Mouse (Mus musculus) forebrain, embryonic 10.5 days (tissue): ENCODE data around the gene Slc6a21. TPM values are rescaled to one million over a fixed set of nuclear protein-coding genes. Genes with fewer than 3 reads are reported as not detected.
"Not testable (repeated sequence)": the region's sequence is repeated elsewhere in the genome, so short reads cannot be mapped to it uniquely, and the experiment has no call there.

Experiments used
- DNase-seq: peaks from one replicate; pipeline ENCODE4 v3.0.0-alpha.2; 2017; ENCODE audit warnings: low spot score; ENCODE audit errors: extremely low spot score
- H3K27ac ChIP-seq: fragments of 300-500 bp; sonication (generic); 2 replicates; pipeline ENCODE4 v1.5.1; 2016; ENCODE audit warnings: mild to moderate bottlenecking
- H3K27me3 ChIP-seq: fragments of 300-500 bp; sonication (generic); 2 replicates; pipeline ENCODE4 v1.6.1; 2016; ENCODE audit warnings: mild to moderate bottlenecking; ENCODE audit not compliant: poor library complexity, severe bottlenecking
- H3K36me3 ChIP-seq: fragments of 300-500 bp; sonication (generic); replicated peaks from 2 replicates; pipeline ENCODE4 v1.6.1; 2016; ENCODE audit warnings: mild to moderate bottlenecking, moderate library complexity
- H3K4me1 ChIP-seq: fragments of 300-500 bp; sonication (generic); 2 replicates; pipeline ENCODE4 v1.6.1; 2016
- H3K4me3 ChIP-seq: fragments of 300-500 bp; sonication (generic); 2 replicates; pipeline ENCODE4 v1.5.1; 2016; ENCODE audit warnings: mild to moderate bottlenecking, moderate library complexity
- H3K9me3 ChIP-seq: fragments of 300-500 bp; sonication (generic); 2 replicates; pipeline ENCODE4 v1.6.1; 2016; ENCODE audit warnings: mild to moderate bottlenecking, moderate library complexity
- WGBS: fragments of 180-500 bp; shearing (Covaris S2); methylation state at CpG from one replicate; pipeline ENCODE4 v1.1.7; 2016; 5-methylcytosine and 5-hydroxymethylcytosine counted together
- polyA plus RNA-seq: library from polyadenylated mRNA; unstranded; fragments of >200 nt; fragmentation: Nextera tagmentation; extraction: Ambion mirVana; gene quantifications from 2 replicates; pipeline ENCODE4 v1.2.1, GENCODE M21; 2016

Slc6a21 gene
- polyA plus RNA-seq, 1 experiment from 2014 or later, result not detected

DNA sequence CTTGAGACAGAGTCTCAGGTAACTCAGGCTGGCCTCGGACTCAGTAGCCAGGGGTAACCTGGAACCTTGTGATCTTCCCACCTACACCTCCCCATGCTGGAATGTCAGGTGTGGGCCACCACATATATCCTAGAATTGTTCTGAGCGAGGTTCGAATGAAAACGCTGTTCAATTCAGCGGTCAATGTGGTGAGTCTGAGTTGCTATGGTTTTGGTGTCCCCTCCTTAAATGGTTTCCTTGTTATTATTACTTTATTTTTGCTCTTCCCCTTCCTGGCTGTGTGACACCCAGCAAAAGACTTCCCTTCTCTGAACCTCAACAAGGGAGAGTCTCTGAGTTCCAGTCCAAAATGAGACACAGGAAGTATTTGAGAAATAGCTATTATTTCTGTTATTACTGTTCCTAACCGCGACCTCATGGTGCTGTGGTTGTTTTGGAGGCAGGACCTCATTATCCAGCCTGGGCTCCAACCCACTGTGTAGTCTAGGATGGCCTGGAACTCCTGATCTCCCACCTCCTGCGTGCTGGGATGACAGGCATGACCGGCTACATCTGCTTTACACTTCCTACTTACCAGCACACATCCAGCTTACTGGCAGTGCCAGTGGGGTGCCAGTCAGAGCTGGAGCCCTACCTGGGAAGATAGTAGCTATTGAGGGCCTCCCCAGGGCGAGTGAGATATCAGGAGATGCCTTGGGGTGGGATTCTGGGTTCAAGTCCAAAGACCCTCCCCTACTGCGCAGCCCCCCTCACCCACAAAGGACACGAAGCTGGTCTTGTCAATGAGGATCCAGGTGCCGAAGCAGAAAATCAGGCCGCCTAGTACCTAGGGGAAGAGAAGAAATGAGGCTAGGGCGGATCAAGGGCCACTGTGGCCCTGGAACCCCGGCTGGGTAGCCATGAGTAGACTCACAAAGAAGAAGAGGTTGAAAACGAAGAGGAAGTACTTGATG is 39.3 kb upstream of the Slc6a21 start:
- H3K4me1 ChIP-seq, result peaks cover 56% of the 10 kb centered on the region
- no peak overlapping the region for H3K27ac ChIP-seq
- peak overlapping the region; percentile 3; the same call in 1 of the 2 replicates for H3K4me3 ChIP-seq
- no peak for DNase-seq
- no peaks in the 10 kb centered on the region for H3K9me3 ChIP-seq
- 77% methylated on average over 17 of the region's 17 CpGs for WGBS
- peaks cover 84% of the 10 kb centered on the region for H3K27me3 ChIP-seq
- peaks cover 13% of the 10 kb centered on the region for H3K36me3 ChIP-seq

DNA sequence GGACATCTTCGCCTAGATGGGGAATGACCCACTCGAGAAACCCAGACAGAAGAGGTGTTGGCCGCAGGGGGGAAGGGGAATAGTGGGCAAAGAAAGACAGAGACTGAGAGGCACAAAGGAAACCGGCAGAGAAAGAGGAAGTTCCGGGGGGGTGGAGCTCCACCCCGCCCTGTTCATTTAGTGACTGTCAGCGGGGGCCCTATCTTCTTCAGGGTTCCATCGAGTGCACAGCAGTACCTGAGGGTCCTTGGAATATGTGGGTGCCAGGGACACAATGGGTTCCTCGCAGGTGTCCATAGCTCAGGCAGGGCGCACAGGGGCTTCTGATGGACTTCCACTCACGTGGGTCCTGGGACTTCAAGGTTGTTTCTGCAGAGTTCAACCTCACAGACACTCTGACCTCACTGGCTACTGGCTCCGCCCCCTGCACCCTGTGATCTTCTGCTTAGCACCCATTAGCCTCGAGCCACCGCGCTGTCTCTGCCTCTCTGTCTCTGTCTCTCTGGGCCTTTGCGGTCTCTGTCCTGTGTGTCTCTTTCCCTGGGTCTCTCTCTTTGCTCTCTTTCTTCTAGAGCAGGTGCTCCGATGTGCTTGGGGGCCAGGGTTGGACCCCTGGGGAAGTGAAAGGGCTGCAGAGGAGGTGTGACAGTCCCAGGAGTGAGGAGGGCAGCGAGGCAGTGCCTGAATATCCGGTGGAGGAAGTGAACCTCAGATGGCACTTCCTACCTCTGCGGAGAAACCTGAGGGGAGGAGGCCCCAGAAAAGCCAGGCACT is 38.4 kb upstream of the Slc6a21 start, which contains the start of gene Cd37:
Cd37 (minus strand) TSS at position 393 of the 774 bp plus-strand sequence.
- Histone ChIP-seq H3K4me1 (peaks cover 47% of the 10 kb centered on the region), H3K27ac (no peak within 1 kb of the TSS), H3K27me3 (peaks cover 76% of the 10 kb centered on the region), H3K36me3 (peaks cover 4% of the 10 kb centered on the region), H3K9me3 (no peaks in the 10 kb centered on the region), H3K4me3 (peak within 1 kb of the TSS; percentile 3; the same call in 1 of the 2 replicates)
- 40% methylated on average over 20 of the region's 20 CpGs for WGBS
- no peak for DNase-seq

GRCm38 (mm10) chr7:45240109-45240508 is 37.2 kb upstream of the Slc6a21 start:
- no peaks in the 10 kb centered on the region for H3K36me3 ChIP-seq
- peaks cover 35% of the 10 kb centered on the region for H3K4me1 ChIP-seq
- H3K27me3 ChIP-seq, result peaks cover 70% of the 10 kb centered on the region
- no peak overlapping the region for H3K27ac ChIP-seq
- 76% methylated on average over 7 of the region's 7 CpGs for WGBS
- no peaks in the 10 kb centered on the region for H3K9me3 ChIP-seq
- no peak overlapping the region for H3K4me3 ChIP-seq
- no peak for DNase-seq

DNA sequence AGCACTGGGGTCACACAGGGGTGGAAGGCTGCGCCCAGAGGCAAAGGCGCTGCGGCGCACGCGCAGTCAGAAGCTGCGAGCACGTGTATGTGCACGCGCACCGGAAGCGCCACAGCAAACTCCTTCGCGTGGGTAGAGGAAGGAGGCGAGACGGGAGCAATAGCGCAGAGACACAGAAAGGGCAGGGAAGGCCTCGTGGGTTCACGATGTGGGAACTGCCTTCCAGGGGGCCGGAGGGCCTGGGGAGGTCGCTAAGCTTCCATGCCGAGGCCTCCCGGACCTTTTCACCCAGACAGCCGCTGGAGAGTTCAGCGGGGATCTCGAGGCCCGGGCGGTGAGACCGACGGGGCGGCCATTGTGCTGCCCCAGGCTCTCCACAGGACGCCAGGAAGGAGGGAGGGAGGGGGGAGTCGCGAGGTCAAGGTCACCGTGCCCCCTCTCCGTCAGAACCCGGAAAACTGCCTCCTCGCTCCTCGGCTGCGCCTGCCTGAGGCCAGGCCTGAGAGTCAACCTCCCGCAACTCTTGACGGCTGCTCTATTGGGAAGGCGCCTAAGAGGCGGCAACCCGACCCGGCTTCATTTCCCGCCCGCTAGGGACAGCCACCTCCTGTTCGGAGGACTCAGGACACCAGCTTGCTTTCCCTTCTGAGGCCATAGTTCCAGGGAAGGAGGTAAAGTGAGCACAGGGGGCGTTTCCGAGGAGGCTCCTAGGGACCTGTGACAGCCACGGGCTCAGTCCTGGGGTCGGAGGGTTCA is 36.5 kb upstream of the Slc6a21 start, which contains the start of gene Slc6a16:
Slc6a16 (plus strand) TSS at position 453 of the 756 bp plus-strand sequence.
- 11% methylated on average over 53 of the region's 53 CpGs for WGBS
- Histone ChIP-seq H3K9me3 (no peaks in the 10 kb centered on the region), H3K4me1 (peaks cover 28% of the 10 kb centered on the region), H3K36me3 (no peaks in the 10 kb centered on the region), H3K4me3 (peak within 1 kb of the TSS; percentile 46), H3K27ac (peak within 1 kb of the TSS; percentile 81), H3K27me3 (peaks cover 64% of the 10 kb centered on the region)
- DNase-seq, result peak; percentile 58

- Histone ChIP-seq H3K27me3 (peaks cover 59% of the 10 kb centered on the region), H3K36me3 (no peaks in the 10 kb centered on the region), H3K4me3 (peak overlapping the region; percentile 46; the same call in 1 of the 2 replicates), H3K9me3 (no peaks in the 10 kb centered on the region), H3K4me1 (peaks cover 25% of the 10 kb centered on the region), H3K27ac (peak overlapping the region; percentile 81)
- 79% methylated on average over 6 of the region's 6 CpGs for WGBS
- DNase-seq, result no peak
Measured at GRCm38 (mm10) chr7:45241389-45241749, 35.9 kb upstream of the Slc6a21 start.

- Histone ChIP-seq H3K27me3 (no peaks in the 10 kb centered on the region), H3K4me1 (no peaks in the 10 kb centered on the region), H3K27ac (no peak overlapping the region), H3K9me3 (no peaks in the 10 kb centered on the region), H3K36me3 (no peaks in the 10 kb centered on the region), H3K4me3 (no peak overlapping the region)
- DNase-seq, result no peak
- WGBS, result 34% methylated on average over 3 of the region's 3 CpGs
Measured at GRCm38 (mm10) chr7:45247666-45248065, 29.6 kb upstream of the Slc6a21 start.

DNA sequence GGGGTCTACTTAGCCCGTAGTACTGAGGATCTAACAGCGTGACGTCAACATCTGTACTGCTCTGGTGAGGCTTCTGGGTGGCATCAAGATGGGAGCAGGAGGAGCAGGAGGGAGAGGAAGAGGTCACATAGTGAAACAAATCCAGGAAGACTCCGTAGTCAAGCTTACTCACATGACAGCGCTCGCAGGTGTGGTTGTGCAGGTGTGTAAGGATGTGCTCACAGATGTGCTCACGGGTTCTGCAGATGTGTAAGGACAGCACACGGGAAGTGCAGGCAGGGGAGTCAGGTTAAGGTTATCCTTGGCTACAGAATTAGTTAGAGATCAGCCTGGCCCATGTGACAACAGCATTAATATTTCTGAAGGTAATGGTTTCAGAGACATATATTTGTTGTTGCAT is 23.5 kb upstream of the Slc6a21 start:
- no peaks in the 10 kb centered on the region for H3K36me3 ChIP-seq
- no peak overlapping the region for H3K27ac ChIP-seq
- H3K27me3 ChIP-seq, result no peaks in the 10 kb centered on the region
- H3K9me3 ChIP-seq, result no peaks in the 10 kb centered on the region
- H3K4me1 ChIP-seq, result peaks cover 5% of the 10 kb centered on the region; the same call in 1 of the 2 replicates
- no peak for DNase-seq
- no peak overlapping the region for H3K4me3 ChIP-seq
- WGBS, result 93% methylated on average over 8 of the region's 8 CpGs

DNA sequence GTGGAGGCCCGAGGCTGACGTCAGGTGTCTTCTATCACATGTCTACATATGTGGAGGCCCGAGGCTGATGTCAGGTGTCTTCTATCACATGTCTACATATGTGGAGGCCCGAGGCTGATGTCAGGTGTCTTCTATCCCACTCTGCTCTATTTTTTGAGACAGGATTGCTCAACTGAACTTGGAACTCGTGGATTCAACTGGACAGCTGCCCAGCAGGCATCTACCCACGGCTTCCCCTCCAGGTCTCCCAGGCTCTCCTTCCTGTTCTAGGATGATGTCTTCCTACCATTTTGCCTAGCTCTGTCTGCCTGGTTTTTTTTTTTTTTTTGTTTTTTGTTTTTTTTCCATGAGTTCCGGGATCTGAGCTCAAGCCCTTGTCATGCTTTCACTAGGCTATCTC is 21.5 kb upstream of the Slc6a21 start:
- not testable (repeated sequence) for DNase-seq, H3K27ac ChIP-seq, H3K4me3 ChIP-seq, H3K36me3 ChIP-seq, H3K4me1 ChIP-seq, H3K27me3 ChIP-seq, H3K9me3 ChIP-seq
- 87% methylated on average over 5 of the region's 7 CpGs for WGBS

GRCm38 (mm10) chr7:45257063-45257840 is 20.1 kb upstream of the Slc6a21 start:
- Histone ChIP-seq H3K4me3 (no peak overlapping the region), H3K27me3 (peaks cover 15% of the 10 kb centered on the region; the same call in 1 of the 2 replicates), H3K27ac (no peak overlapping the region), H3K36me3 (no peaks in the 10 kb centered on the region), H3K9me3 (no peaks in the 10 kb centered on the region), H3K4me1 (peaks cover 5% of the 10 kb centered on the region; the same call in 1 of the 2 replicates)
- DNase-seq, result no peak
- WGBS, result 64% methylated on average over 11 of the region's 11 CpGs

- 85% methylated on average over 8 of the region's 8 CpGs for WGBS
Measured at GRCm38 (mm10) chr7:45259281-45259680, 18.0 kb upstream of the Slc6a21 start.

DNA sequence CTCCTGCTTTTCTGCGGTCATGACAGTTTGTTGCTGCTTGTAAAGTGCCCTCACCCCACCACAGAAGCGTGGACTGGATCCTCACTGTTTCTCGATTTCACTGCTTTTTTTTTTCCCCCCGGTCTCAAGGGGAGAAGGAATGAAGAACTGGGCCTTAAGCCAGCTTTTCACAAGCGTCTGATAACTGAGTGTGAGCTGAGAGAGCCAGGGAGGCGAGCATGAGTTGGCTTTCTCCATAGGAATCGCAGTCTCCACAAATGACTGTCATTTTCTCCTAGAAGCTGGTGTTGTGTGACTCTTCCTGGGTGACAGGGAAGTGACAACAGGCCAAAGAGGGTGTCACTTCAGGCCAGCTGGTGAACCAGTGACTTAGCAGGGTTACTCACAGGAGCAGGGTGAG is 15.0 kb upstream of the Slc6a21 start:
- H3K4me1 ChIP-seq, result no peaks in the 10 kb centered on the region
- H3K36me3 ChIP-seq, result no peaks in the 10 kb centered on the region
- no peak for DNase-seq
- no peaks in the 10 kb centered on the region for H3K9me3 ChIP-seq
- WGBS, result 76% methylated on average over 7 of the region's 7 CpGs
- H3K27me3 ChIP-seq, result peaks cover 15% of the 10 kb centered on the region; the same call in 1 of the 2 replicates
- no peak overlapping the region for H3K27ac ChIP-seq
- no peak overlapping the region for H3K4me3 ChIP-seq

More at GRCm38 (mm10) chr7:45259281-45259680, 18.0 kb upstream of the Slc6a21 start:
- H3K36me3 ChIP-seq, result no peaks in the 10 kb centered on the region
- H3K27ac ChIP-seq, result no peak overlapping the region
- no peak for DNase-seq
- H3K9me3 ChIP-seq, result no peaks in the 10 kb centered on the region
- H3K27me3 ChIP-seq, result peaks cover 15% of the 10 kb centered on the region; the same call in 1 of the 2 replicates
- H3K4me1 ChIP-seq, result peaks cover 4% of the 10 kb centered on the region; the same call in 1 of the 2 replicates
- no peak overlapping the region for H3K4me3 ChIP-seq
